Mouse (Mus musculus) liver, postnatal 0 days (tissue): ENCODE measurements around the gene Notch4. TPM values are rescaled to one million over a fixed set of nuclear protein-coding genes. Genes with fewer than 3 reads are reported as not detected.

Source experiments
- ATAC-seq: fragments of 200-750 bp; cut with Nextera tagmentation; 2 replicates; pipeline ENCODE4 v1.8.0; 2017; ENCODE audit warnings: mild to moderate bottlenecking, moderate library complexity
- DNase-seq: peaks from one replicate; pipeline ENCODE4 v3.0.0-alpha.2; 2016
- H3K27ac ChIP-seq: fragments of 300-500 bp; sonication (generic); 2 replicates; pipeline ENCODE4 v1.5.1; 2014; ENCODE audit warnings: antibody characterized with exemption, moderate library complexity, mild to moderate bottlenecking, low read depth
- H3K27me3 ChIP-seq: fragments of 300-500 bp; sonication (generic); 2 replicates; pipeline ENCODE4 v1.6.1; 2014; ENCODE audit warnings: low read length, control low read depth, mixed read lengths; ENCODE audit not compliant: insufficient read depth
- H3K36me3 ChIP-seq: fragments of 300-500 bp; sonication (generic); replicated peaks from 2 replicates; pipeline ENCODE4 v1.6.1; 2014; ENCODE audit warnings: mild to moderate bottlenecking, control low read depth, low read length, moderate library complexity, mixed read lengths; ENCODE audit not compliant: insufficient read depth
- H3K4me1 ChIP-seq: fragments of 300-500 bp; sonication (generic); 2 replicates; pipeline ENCODE4 v1.6.1; 2014; ENCODE audit warnings: antibody characterized with exemption, mild to moderate bottlenecking, control low read depth; ENCODE audit not compliant: insufficient read depth
- H3K4me2 ChIP-seq: fragments of 300-500 bp; sonication (generic); 2 replicates; pipeline ENCODE4 v1.6.1; 2014; ENCODE audit warnings: low read depth, mild to moderate bottlenecking, low read length, moderate library complexity, mixed read lengths
- H3K4me3 ChIP-seq: fragments of 300-500 bp; sonication (generic); 2 replicates; pipeline ENCODE4 v1.5.1; 2014; ENCODE audit warnings: low read depth, low read length
- H3K9ac ChIP-seq: fragments of 300-500 bp; sonication (generic); replicated peaks from 2 replicates; pipeline ENCODE4 v1.6.1; 2014; ENCODE audit warnings: mild to moderate bottlenecking, moderate library complexity
- H3K9me3 ChIP-seq: fragments of 300-500 bp; sonication (generic); 2 replicates; pipeline ENCODE4 v1.6.1; 2016; ENCODE audit warnings: mild to moderate bottlenecking, control low read depth, low read length, mixed read lengths
- CTCF ChIP-seq: sonication (generic); IDR thresholded peaks from 2 replicates; pipeline ENCODE4 v1.5.1; 2016; ENCODE audit warnings: antibody characterized with exemption, low read depth
- EP300 ChIP-seq: IDR thresholded peaks from 2 replicates; pipeline ENCODE4 v1.6.1; 2016; ENCODE audit warnings: antibody characterized with exemption, low read depth, mild to moderate bottlenecking
- WGBS: fragments of 180-500 bp; shearing (Covaris S2); extraction: QIAGEN DNeasy Blood & Tissue Kit; methylation state at CpG from one replicate; pipeline ENCODE4 v1.1.7; 2014; ENCODE audit not compliant: insufficient replicate concordance; 5-methylcytosine and 5-hydroxymethylcytosine counted together
- polyA plus RNA-seq: library from polyadenylated mRNA; unstranded; fragments of >200 nt; fragmentation: Nextera tagmentation; extraction: Ambion mirVana; gene quantifications from 2 replicates; pipeline ENCODE4 v1.2.1, GENCODE M21; 2015

The Notch4 gene
- polyA plus RNA-seq, 1 experiment from 2014 or later: 1.1 TPM

DNA sequence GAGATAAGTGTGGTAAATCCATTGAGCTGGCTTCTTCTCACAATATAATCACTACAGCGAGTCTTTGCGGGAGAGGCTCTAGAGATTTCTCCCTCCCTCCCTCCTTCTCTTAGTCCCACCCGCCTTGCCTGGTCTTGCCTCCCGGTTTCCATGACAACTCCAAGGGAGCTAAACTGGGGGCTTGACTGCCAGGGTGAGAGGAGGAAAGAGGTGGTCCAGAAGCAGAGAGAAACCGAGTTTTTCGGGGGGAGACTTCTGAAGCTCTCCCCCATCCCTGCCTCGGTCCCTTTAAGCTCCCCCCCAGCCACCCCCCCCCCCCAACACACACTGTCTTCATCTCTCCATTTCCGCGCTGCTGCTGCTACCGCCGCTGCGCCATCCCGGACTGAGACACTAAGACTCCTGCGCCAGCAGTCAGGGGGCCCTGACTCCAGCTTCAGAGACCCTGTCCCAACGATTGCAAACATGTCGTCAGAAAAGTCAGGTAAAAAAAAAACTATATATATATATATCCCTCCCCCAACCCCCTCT, 65.2 kb downstream of the Notch4 start, which contains the start of gene Prrt1:
TSS of gene Prrt1 (plus strand) at position 313 of the 531 bp plus-strand sequence.
- peak within 1 kb of the TSS; percentile 88; the same call in 1 of the 2 replicates for H3K27ac ChIP-seq
- peaks cover 43% of the 10 kb centered on the region for H3K27me3 ChIP-seq
- TF ChIP-seq CTCF: no peak
- TF ChIP-seq EP300: no peak
- H3K4me1 ChIP-seq: peaks cover 49% of the 10 kb centered on the region
- no peaks in the 10 kb centered on the region; the same call in 1 of the 2 replicates for H3K9me3 ChIP-seq
- no peak for DNase-seq
- H3K4me2 ChIP-seq: peak within 1 kb of the TSS; percentile 92
- H3K9ac ChIP-seq: peak within 1 kb of the TSS; percentile 72; the same call in 1 of the 2 replicates
- H3K4me3 ChIP-seq: peak within 1 kb of the TSS; percentile 66
- H3K36me3 ChIP-seq: peaks cover 6% of the 10 kb centered on the region; the same call in 1 of the 2 replicates
- ATAC-seq: no peak
- 15% methylated on average over 16 of the region's 16 CpGs for WGBS

GRCm38 (mm10) chr17:34629796-34630603, 65.9 kb downstream of the Notch4 start:
- no peak for DNase-seq
- H3K4me3 ChIP-seq: no peak overlapping the region
- TF ChIP-seq CTCF: no peak
- no peak for TF ChIP-seq EP300
- no peak overlapping the region for H3K27ac ChIP-seq
- peaks cover 43% of the 10 kb centered on the region for H3K27me3 ChIP-seq
- ATAC-seq: no peak
- 21% methylated on average over 12 of the region's 12 CpGs for WGBS
- H3K36me3 ChIP-seq: peaks cover 5% of the 10 kb centered on the region; the same call in 1 of the 2 replicates
- no peak overlapping the region for H3K9ac ChIP-seq
- H3K9me3 ChIP-seq: no peaks in the 10 kb centered on the region; the same call in 1 of the 2 replicates
- peaks cover 49% of the 10 kb centered on the region for H3K4me1 ChIP-seq
- no peak overlapping the region for H3K4me2 ChIP-seq

DNA sequence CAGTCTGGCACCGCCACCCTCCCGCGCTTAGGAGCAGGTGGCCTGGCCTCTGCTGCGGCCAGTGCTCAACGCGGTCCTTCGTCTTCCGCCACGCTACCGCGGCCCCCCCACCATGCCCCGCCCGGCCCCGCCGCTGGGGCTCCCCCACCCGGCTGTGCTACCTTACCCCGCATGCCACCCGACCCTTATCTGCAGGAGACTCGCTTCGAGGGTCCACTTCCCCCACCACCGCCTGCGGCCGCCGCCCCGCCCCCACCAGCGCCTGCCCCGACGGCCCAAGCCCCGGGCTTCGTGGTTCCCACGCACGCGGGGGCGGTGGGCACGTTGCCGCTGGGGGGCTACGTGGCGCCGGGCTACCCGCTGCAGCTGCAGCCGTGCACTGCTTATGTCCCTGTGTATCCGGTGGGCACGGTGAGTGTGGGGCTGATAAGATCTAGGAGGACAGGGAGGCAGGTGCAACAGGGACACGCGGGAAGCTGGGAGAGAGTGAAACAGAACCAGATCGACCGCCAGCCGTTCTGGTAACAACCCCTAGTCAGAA, 66.8 kb downstream of the Notch4 start:
- no peak for TF ChIP-seq CTCF
- TF ChIP-seq EP300: no peak
- DNase-seq (no peak), ATAC-seq (no peak)
- Histone ChIP-seq H3K36me3 (no peaks in the 10 kb centered on the region), H3K4me3 (peak overlapping the region; percentile 27), H3K27ac (no peak overlapping the region), H3K27me3 (peaks cover 43% of the 10 kb centered on the region), H3K9ac (no peak overlapping the region), H3K9me3 (no peaks in the 10 kb centered on the region; the same call in 1 of the 2 replicates), H3K4me1 (peaks cover 49% of the 10 kb centered on the region), H3K4me2 (peak overlapping the region; percentile 62)
- WGBS: 2% methylated on average over 37 of the region's 48 CpGs

DNA sequence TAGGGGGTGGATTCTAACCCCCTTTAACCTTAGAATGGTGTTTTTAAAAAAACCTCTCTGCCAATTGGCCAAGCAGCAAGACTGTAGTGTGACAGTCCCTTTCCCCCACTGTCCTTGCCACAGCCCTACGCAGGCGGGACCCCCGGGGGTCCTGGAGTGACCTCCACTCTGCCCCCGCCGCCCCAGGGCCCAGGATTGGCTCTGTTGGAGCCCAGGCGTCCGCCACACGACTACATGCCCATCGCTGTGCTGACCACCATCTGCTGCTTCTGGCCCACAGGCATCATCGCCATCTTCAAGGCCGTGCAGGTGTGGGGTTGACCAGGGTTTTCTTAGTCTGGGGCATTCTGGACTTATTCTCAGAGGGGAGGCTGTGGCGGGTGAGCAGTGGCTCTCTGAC, 67.6 kb downstream of the Notch4 start:
- no peak for ATAC-seq
- Histone ChIP-seq H3K4me3 (peak overlapping the region; percentile 39), H3K9ac (no peak overlapping the region), H3K36me3 (no peaks in the 10 kb centered on the region), H3K27ac (no peak overlapping the region), H3K9me3 (no peaks in the 10 kb centered on the region; the same call in 1 of the 2 replicates), H3K4me2 (peak overlapping the region; percentile 69), H3K27me3 (peaks cover 43% of the 10 kb centered on the region), H3K4me1 (peaks cover 42% of the 10 kb centered on the region)
- WGBS: 14% methylated on average over 11 of the region's 12 CpGs
- DNase-seq: no peak
- TF ChIP-seq EP300 (no peak), CTCF (no peak)

GRCm38 (mm10) chr17:34632261-34632691, 68.2 kb downstream of the Notch4 start:
- peak; percentile 73 for DNase-seq
- Histone ChIP-seq H3K36me3 (no peaks in the 10 kb centered on the region), H3K4me1 (peaks cover 36% of the 10 kb centered on the region), H3K4me2 (peak overlapping the region; percentile 69), H3K9ac (no peak overlapping the region), H3K9me3 (no peaks in the 10 kb centered on the region; the same call in 1 of the 2 replicates), H3K27me3 (peaks cover 43% of the 10 kb centered on the region), H3K4me3 (peak overlapping the region; percentile 39), H3K27ac (peak overlapping the region; percentile 57; the same call in 1 of the 2 replicates)
- peak; percentile 32 for ATAC-seq
- TF ChIP-seq EP300: no peak
- TF ChIP-seq CTCF: no peak
- WGBS: 2% methylated on average over 26 of the region's 26 CpGs

DNA sequence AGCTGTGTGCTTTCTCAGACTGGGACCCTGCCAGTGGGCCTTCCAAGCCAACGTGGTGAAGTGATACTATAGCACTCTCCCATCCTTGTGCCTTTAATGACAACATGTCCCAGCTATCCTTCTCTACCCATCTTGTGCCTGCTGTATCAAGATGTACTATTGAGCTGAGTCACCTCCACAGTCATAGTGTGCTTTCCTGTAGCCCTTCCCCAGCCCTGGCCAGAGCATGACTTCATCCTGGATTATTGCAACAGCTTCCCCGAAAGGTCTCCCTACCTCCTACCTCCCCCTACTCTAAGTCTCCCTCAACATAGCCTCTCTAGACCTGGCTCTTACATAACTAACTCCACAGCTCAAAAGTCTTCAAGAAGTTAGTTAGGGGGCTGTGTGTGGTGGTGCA, 71.6 kb downstream of the Notch4 start:
- 49% methylated on average over 2 of the region's 2 CpGs for WGBS
- no peak overlapping the region for H3K4me3 ChIP-seq
- H3K36me3 ChIP-seq: no peaks in the 10 kb centered on the region
- no peak for TF ChIP-seq EP300
- no peaks in the 10 kb centered on the region; the same call in 1 of the 2 replicates for H3K9me3 ChIP-seq
- H3K27ac ChIP-seq: no peak overlapping the region
- no peak overlapping the region for H3K4me2 ChIP-seq
- H3K4me1 ChIP-seq: peaks cover 16% of the 10 kb centered on the region
- no peak overlapping the region for H3K9ac ChIP-seq
- DNase-seq (no peak), ATAC-seq (no peak; the same call in 1 of the 2 replicates)
- H3K27me3 ChIP-seq: peaks cover 18% of the 10 kb centered on the region
